Mouse (Mus musculus): Measurements from ENCODE around the gene Pla2g4d. TPM values are rescaled to one million over a fixed set of nuclear protein-coding genes. Genes with fewer than 3 reads are reported as not detected.

The Pla2g4d gene
- polyA plus RNA-seq (2014; fragmentation: Nextera tagmentation; extraction: Ambion mirVana) = not detected in 2 replicates

GRCm38 (mm10) chr2:120288995-120289394 is at the start of gene Pla2g4d:
Gene Pla2g4d, minus strand, starts transcription at chr2:120289197.
- no peak for DNase-seq
- Histone ChIP-seq H3K4me2 (ENCODE audit: low read length) (no peak within 1 kb of the TSS), H3K36me3 (ENCODE audit: control insufficient read depth, insufficient read depth, low read length) (no peaks in the 10 kb centered on the region), H3K4me3 (replicated peaks; ENCODE audit: low read depth, low read length) (no peak within 1 kb of the TSS), H3K9ac (replicated peaks; ENCODE audit: low read length) (no peak within 1 kb of the TSS), H3K9me3 (ENCODE audit: control insufficient read depth, low read length) (no peaks in the 10 kb centered on the region), H3K4me1 (ENCODE audit: control insufficient read depth, insufficient read depth, low read length) (no peaks in the 10 kb centered on the region), H3K27ac (replicated peaks; ENCODE audit: low read depth, low read length) (no peak within 1 kb of the TSS), H3K27me3 (ENCODE audit: control insufficient read depth, insufficient read depth, low read length) (no peaks in the 10 kb centered on the region)
- 79% methylated on average over 5 of the region's 5 CpGs for WGBS
- ATAC-seq (ENCODE audit: low FRiP score, low TSS enrichment) = no peak

DNA sequence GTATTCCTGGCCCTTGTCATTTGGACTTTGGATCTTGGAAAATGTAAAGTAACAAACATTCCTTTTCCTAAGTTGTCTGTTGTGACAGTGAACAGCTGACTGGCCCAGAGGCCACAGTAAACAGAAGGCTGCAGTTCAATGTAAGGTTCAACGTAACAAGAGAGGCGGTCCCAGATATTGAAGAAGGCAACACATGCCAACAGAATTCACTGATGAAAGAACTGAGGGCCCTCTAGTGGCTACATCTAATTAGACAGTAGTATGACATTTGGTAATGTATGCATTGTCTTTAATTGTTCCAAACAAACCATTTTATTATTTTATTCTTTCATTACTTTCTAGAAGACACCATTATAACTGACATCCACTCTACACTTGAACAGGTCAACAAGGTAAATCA is 48.9 kb upstream of the Pla2g4d start:
- H3K9me3 ChIP-seq (ENCODE audit: control insufficient read depth, low read length) = no peaks in the 10 kb centered on the region
- peak; percentile 41 for DNase-seq
- H3K4me3 ChIP-seq (replicated peaks; ENCODE audit: low read depth, low read length) = no peak overlapping the region
- 89% methylated on average over 2 of the region's 2 CpGs for WGBS
- no peak overlapping the region for H3K27ac ChIP-seq (replicated peaks; ENCODE audit: low read depth, low read length)
- ATAC-seq (ENCODE audit: low FRiP score, low TSS enrichment) = no peak
- H3K4me1 ChIP-seq (ENCODE audit: control insufficient read depth, insufficient read depth, low read length) = no peaks in the 10 kb centered on the region
- peaks cover 87% of the 10 kb centered on the region for H3K36me3 ChIP-seq (ENCODE audit: control insufficient read depth, insufficient read depth, low read length)
- no peaks in the 10 kb centered on the region for H3K27me3 ChIP-seq (ENCODE audit: control insufficient read depth, insufficient read depth, low read length)
- no peak overlapping the region for H3K4me2 ChIP-seq (ENCODE audit: low read length)
- H3K9ac ChIP-seq (replicated peaks; ENCODE audit: low read length) = no peak overlapping the region

- Histone ChIP-seq H3K9me3 (ENCODE audit: control insufficient read depth, low read length) (no peaks in the 10 kb centered on the region), H3K4me1 (ENCODE audit: control insufficient read depth, insufficient read depth, low read length) (no peaks in the 10 kb centered on the region), H3K4me2 (ENCODE audit: low read length) (no peak overlapping the region), H3K27me3 (ENCODE audit: control insufficient read depth, insufficient read depth, low read length) (no peaks in the 10 kb centered on the region), H3K9ac (replicated peaks; ENCODE audit: low read length) (no peak overlapping the region), H3K27ac (replicated peaks; ENCODE audit: low read depth, low read length) (no peak overlapping the region), H3K4me3 (replicated peaks; ENCODE audit: low read depth, low read length) (no peak overlapping the region), H3K36me3 (ENCODE audit: control insufficient read depth, insufficient read depth, low read length) (peaks cover 76% of the 10 kb centered on the region)
- 95% methylated on average over 4 of the region's 4 CpGs for WGBS
- no peak for ATAC-seq (ENCODE audit: low FRiP score, low TSS enrichment)
- no peak for DNase-seq
Observed at GRCm38 (mm10) chr2:120331575-120331974, 42.6 kb upstream of the Pla2g4d start.

DNA sequence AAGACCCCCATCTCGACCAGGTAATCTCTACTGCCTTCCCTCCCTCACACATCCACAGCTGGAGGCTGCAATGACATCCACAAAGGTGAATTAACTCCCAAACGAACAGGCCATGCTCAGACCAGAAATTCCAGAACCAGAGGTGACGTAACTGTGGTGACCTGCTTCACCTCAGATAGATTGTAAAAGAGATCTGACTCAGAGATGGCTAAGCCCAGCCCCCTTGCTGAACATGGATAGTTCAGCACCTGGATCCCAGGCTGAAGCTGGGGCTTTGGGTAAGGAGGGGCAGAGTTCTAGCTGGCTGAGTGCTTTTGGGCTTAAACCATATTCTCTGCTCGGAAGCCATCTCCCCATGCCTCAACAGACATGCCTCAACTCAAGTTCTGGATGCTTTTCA is 26.1 kb upstream of the Pla2g4d start:
- no peaks in the 10 kb centered on the region for H3K27me3 ChIP-seq (ENCODE audit: control insufficient read depth, insufficient read depth, low read length)
- H3K4me2 ChIP-seq (ENCODE audit: low read length) = no peak overlapping the region
- ATAC-seq (ENCODE audit: low FRiP score, low TSS enrichment) (no peak), DNase-seq (no peak)
- no peaks in the 10 kb centered on the region for H3K4me1 ChIP-seq (ENCODE audit: control insufficient read depth, insufficient read depth, low read length)
- no peak overlapping the region for H3K27ac ChIP-seq (replicated peaks; ENCODE audit: low read depth, low read length)
- no peaks in the 10 kb centered on the region for H3K9me3 ChIP-seq (ENCODE audit: control insufficient read depth, low read length)
- no peak overlapping the region for H3K9ac ChIP-seq (replicated peaks; ENCODE audit: low read length)
- peaks cover 41% of the 10 kb centered on the region for H3K36me3 ChIP-seq (ENCODE audit: control insufficient read depth, insufficient read depth, low read length)
- no peak overlapping the region for H3K4me3 ChIP-seq (replicated peaks; ENCODE audit: low read depth, low read length)
- WGBS = 82% methylated on average over 4 of the region's 4 CpGs

GRCm38 (mm10) chr2:120314487-120314886 is 25.5 kb upstream of the Pla2g4d start:
- Histone ChIP-seq H3K4me3 (replicated peaks; ENCODE audit: low read depth, low read length) (no peak overlapping the region), H3K36me3 (ENCODE audit: control insufficient read depth, insufficient read depth, low read length) (peaks cover 41% of the 10 kb centered on the region), H3K4me2 (ENCODE audit: low read length) (no peak overlapping the region), H3K27ac (replicated peaks; ENCODE audit: low read depth, low read length) (no peak overlapping the region), H3K27me3 (ENCODE audit: control insufficient read depth, insufficient read depth, low read length) (no peaks in the 10 kb centered on the region), H3K4me1 (ENCODE audit: control insufficient read depth, insufficient read depth, low read length) (no peaks in the 10 kb centered on the region), H3K9me3 (ENCODE audit: control insufficient read depth, low read length) (no peaks in the 10 kb centered on the region), H3K9ac (replicated peaks; ENCODE audit: low read length) (no peak overlapping the region)
- no peak for ATAC-seq (ENCODE audit: low FRiP score, low TSS enrichment)
- 91% methylated on average over 4 of the region's 4 CpGs for WGBS
- DNase-seq = no peak

- ATAC-seq (ENCODE audit: low FRiP score, low TSS enrichment) (no peak), DNase-seq (no peak)
- H3K27me3 ChIP-seq (ENCODE audit: control insufficient read depth, insufficient read depth, low read length) = no peaks in the 10 kb centered on the region
- H3K4me3 ChIP-seq (replicated peaks; ENCODE audit: low read depth, low read length) = no peak within 1 kb of the TSS
- no peak within 1 kb of the TSS for H3K27ac ChIP-seq (replicated peaks; ENCODE audit: low read depth, low read length)
- peaks cover 36% of the 10 kb centered on the region for H3K36me3 ChIP-seq (ENCODE audit: control insufficient read depth, insufficient read depth, low read length)
- 70% methylated on average over 3 of the region's 3 CpGs for WGBS
- H3K4me1 ChIP-seq (ENCODE audit: control insufficient read depth, insufficient read depth, low read length) = no peaks in the 10 kb centered on the region
- no peaks in the 10 kb centered on the region for H3K9me3 ChIP-seq (ENCODE audit: control insufficient read depth, low read length)
- H3K9ac ChIP-seq (replicated peaks; ENCODE audit: low read length) = no peak within 1 kb of the TSS
- no peak within 1 kb of the TSS for H3K4me2 ChIP-seq (ENCODE audit: low read length)
Observed at GRCm38 (mm10) chr2:120313976-120314375, 25.0 kb upstream of the Pla2g4d start, which contains the start of gene Pla2g4f. Gene Pla2g4f, minus strand, starts transcription at chr2:120314165.

DNA sequence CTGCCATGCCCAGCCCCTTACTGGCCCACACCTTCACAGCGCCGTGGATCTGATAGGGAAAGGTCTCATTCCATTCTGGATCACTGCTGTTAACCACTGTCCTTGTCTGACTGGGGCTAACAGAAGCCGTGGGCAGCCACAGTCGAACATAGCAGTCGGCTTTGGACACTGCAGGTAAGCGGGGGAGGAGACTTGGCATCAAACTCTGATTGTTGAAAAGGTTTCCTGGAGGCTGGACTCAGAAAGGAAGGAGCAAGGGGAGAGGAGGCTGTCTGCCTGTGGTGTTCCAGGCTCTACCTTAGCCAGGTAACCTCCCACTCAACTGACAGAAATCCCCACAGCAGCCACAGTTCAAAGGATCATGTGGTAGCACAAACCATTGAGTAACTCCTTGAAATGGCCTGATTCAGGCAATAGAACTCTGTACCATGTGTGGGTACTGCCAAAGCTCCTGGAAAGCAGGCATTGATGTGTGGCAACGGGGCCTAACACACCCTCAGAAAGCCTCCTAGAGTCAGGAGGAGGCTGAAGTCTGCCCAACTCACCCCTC is 23.4 kb upstream of the Pla2g4d start:
- no peaks in the 10 kb centered on the region for H3K27me3 ChIP-seq (ENCODE audit: control insufficient read depth, insufficient read depth, low read length)
- no peak for ATAC-seq (ENCODE audit: low FRiP score, low TSS enrichment)
- no peaks in the 10 kb centered on the region for H3K4me1 ChIP-seq (ENCODE audit: control insufficient read depth, insufficient read depth, low read length)
- H3K27ac ChIP-seq (replicated peaks; ENCODE audit: low read depth, low read length) = no peak overlapping the region
- H3K4me3 ChIP-seq (replicated peaks; ENCODE audit: low read depth, low read length) = no peak overlapping the region
- DNase-seq = no peak
- no peak overlapping the region for H3K9ac ChIP-seq (replicated peaks; ENCODE audit: low read length)
- no peaks in the 10 kb centered on the region for H3K9me3 ChIP-seq (ENCODE audit: control insufficient read depth, low read length)
- peaks cover 20% of the 10 kb centered on the region for H3K36me3 ChIP-seq (ENCODE audit: control insufficient read depth, insufficient read depth, low read length)
- H3K4me2 ChIP-seq (ENCODE audit: low read length) = no peak overlapping the region
- 86% methylated on average over 7 of the region's 7 CpGs for WGBS

- Histone ChIP-seq H3K27me3 (ENCODE audit: control insufficient read depth, insufficient read depth, low read length) (no peaks in the 10 kb centered on the region), H3K4me3 (replicated peaks; ENCODE audit: low read depth, low read length) (no peak overlapping the region), H3K36me3 (ENCODE audit: control insufficient read depth, insufficient read depth, low read length) (no peaks in the 10 kb centered on the region), H3K4me1 (ENCODE audit: control insufficient read depth, insufficient read depth, low read length) (no peaks in the 10 kb centered on the region), H3K4me2 (ENCODE audit: low read length) (no peak overlapping the region), H3K9me3 (ENCODE audit: control insufficient read depth, low read length) (no peaks in the 10 kb centered on the region), H3K9ac (replicated peaks; ENCODE audit: low read length) (no peak overlapping the region), H3K27ac (replicated peaks; ENCODE audit: low read depth, low read length) (no peak overlapping the region)
- no peak for ATAC-seq (ENCODE audit: low FRiP score, low TSS enrichment)
- no peak for DNase-seq
- 32% methylated on average over 3 of the region's 3 CpGs for whole genome bisulfite sequencing
Observed at GRCm38 (mm10) chr2:120304113-120304512, 15.1 kb upstream of the Pla2g4d start.

GRCm38 (mm10) chr2:120301076-120301475 is 12.1 kb upstream of the Pla2g4d start:
- no peak overlapping the region for H3K9ac ChIP-seq (replicated peaks; ENCODE audit: low read length)
- ATAC-seq (ENCODE audit: low FRiP score, low TSS enrichment) (no peak), DNase-seq (no peak)
- no peaks in the 10 kb centered on the region for H3K9me3 ChIP-seq (ENCODE audit: control insufficient read depth, low read length)
- H3K27me3 ChIP-seq (ENCODE audit: control insufficient read depth, insufficient read depth, low read length) = no peaks in the 10 kb centered on the region
- WGBS = 94% methylated on average over 6 of the region's 6 CpGs
- H3K4me1 ChIP-seq (ENCODE audit: control insufficient read depth, insufficient read depth, low read length) = no peaks in the 10 kb centered on the region
- no peaks in the 10 kb centered on the region for H3K36me3 ChIP-seq (ENCODE audit: control insufficient read depth, insufficient read depth, low read length)
- no peak overlapping the region for H3K4me2 ChIP-seq (ENCODE audit: low read length)
- H3K4me3 ChIP-seq (replicated peaks; ENCODE audit: low read depth, low read length) = no peak overlapping the region
- no peak overlapping the region for H3K27ac ChIP-seq (replicated peaks; ENCODE audit: low read depth, low read length)
